Mouse (Mus musculus) liver, adult 2 months (tissue): ENCODE results near the gene Tcf25. TPM values are rescaled to one million over a fixed set of nuclear protein-coding genes. Genes with fewer than 3 reads are reported as not detected.
"Not testable (repeated sequence)": the region's sequence is repeated elsewhere in the genome, so short reads cannot be mapped to it uniquely, and the experiment has no call there.

Experiments
- DNase-seq: peaks from one replicate; pipeline ENCODE4 v3.0.0-alpha.2; 2011; ENCODE audit warnings: low read depth, low spot score; ENCODE audit errors: extremely low read depth
- H3K27ac ChIP-seq: fragments of 200-500 bp; replicated peaks from 2 replicates; pipeline ENCODE4 v1.5.1; 2012; ENCODE audit warnings: low read depth, mild to moderate bottlenecking, control low read depth, inconsistent platforms, low read length; ENCODE audit not compliant: insufficient read depth
- H3K27me3 ChIP-seq: fragments of 200-500 bp; 2 replicates; pipeline ENCODE4 v1.6.1; 2012; ENCODE audit warnings: mild to moderate bottlenecking, moderate library complexity, low read length, inconsistent platforms; ENCODE audit not compliant: control insufficient read depth, insufficient read depth
- H3K36me3 ChIP-seq: fragments of 200-500 bp; 2 replicates; pipeline ENCODE4 v1.6.1; 2012; ENCODE audit warnings: low read length, inconsistent platforms; ENCODE audit not compliant: control insufficient read depth, insufficient read depth
- H3K4me1 ChIP-seq: fragments of 200-500 bp; 2 replicates; pipeline ENCODE4 v1.6.1; 2011; ENCODE audit warnings: low read length; ENCODE audit not compliant: control insufficient read depth, insufficient read depth
- H3K4me3 ChIP-seq: fragments of 200-500 bp; 2 replicates; pipeline ENCODE4 v1.5.1; 2011; ENCODE audit warnings: low read depth, mild to moderate bottlenecking, control low read depth, low read length, moderate library complexity; ENCODE audit not compliant: insufficient read depth
- H3K79me2 ChIP-seq: fragments of 200-500 bp; 2 replicates; pipeline ENCODE4 v1.6.1; 2012; ENCODE audit warnings: inconsistent platforms, mild to moderate bottlenecking, low read length, moderate library complexity; ENCODE audit not compliant: control insufficient read depth, insufficient read depth
- H3K9ac ChIP-seq: fragments of 200-500 bp; 2 replicates; pipeline ENCODE4 v1.6.1; 2012; ENCODE audit warnings: low read depth, mild to moderate bottlenecking, control low read depth, inconsistent platforms, low read length
- CTCF ChIP-seq: fragments of 200-500 bp; IDR thresholded peaks from 2 replicates; pipeline ENCODE4 v1.5.1; 2011; ENCODE audit warnings: low read depth, low read length, control low read depth
- POLR2A ChIP-seq: fragments of 200-500 bp; IDR thresholded peaks from 2 replicates; pipeline ENCODE4 v1.6.1; 2011; ENCODE audit warnings: low read length, control low read depth; ENCODE audit not compliant: insufficient read depth; ENCODE audit errors: extremely low read depth
- WGBS: fragments of 180-500 bp; shearing (Covaris S2); methylation state at CpG from one replicate; pipeline ENCODE4 v1.1.7; 2018; 5-methylcytosine and 5-hydroxymethylcytosine counted together
- polyA plus RNA-seq: library from polyadenylated mRNA; depleted of rRNA; stranded (reverse); fragments of >200 nt; gene quantifications from 2 replicates; pipeline ENCODE4 v1.2.3, GENCODE M21; 2012
- total RNA-seq: library from RNA; depleted of rRNA; stranded (reverse); fragments of >200 nt; gene quantifications from 2 replicates; pipeline ENCODE4 v1.2.3, GENCODE M21; 2014

Gene Tcf25
- total and polyA plus RNA-seq, 2 experiments: 86.7 to 117 TPM

- Histone ChIP-seq H3K9ac (no peak overlapping the region), H3K79me2 (no peaks in the 10 kb centered on the region), H3K36me3 (no peaks in the 10 kb centered on the region), H3K4me1 (no peaks in the 10 kb centered on the region), H3K4me3 (no peak overlapping the region), H3K27me3 (peaks cover 10% of the 10 kb centered on the region), H3K27ac (no peak overlapping the region)
- 17% methylated on average over 12 of the region's 12 CpGs for WGBS
- TF ChIP-seq CTCF (no peak), POLR2A (no peak)
- no peak for DNase-seq
Observed at GRCm38 (mm10) chr8:123412560-123413170, 39.1 kb downstream of the Tcf25 start.

DNA sequence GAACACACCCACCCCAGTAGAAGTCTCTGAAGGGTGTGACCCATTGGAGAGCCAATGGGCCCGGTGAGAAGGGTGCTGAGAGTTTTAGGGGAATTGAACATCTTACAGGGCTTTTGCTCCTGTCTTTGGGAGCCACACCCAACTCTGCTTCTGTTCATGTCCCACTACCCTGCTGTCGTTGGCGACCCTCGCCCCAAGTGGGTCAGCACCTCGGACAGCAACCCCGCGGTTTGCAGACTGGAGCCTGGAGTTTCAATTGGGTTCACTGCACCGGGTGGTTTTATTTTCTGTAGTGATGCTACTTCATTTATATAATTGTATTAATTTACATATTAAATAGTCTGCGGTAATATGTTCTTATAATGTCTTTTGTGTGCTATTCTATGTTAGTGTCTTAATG is 40.7 kb downstream of the Tcf25 start:
- WGBS: 10% methylated on average over 9 of the region's 9 CpGs
- DNase-seq: no peak
- no peak overlapping the region for H3K9ac ChIP-seq
- no peak overlapping the region for H3K4me3 ChIP-seq
- H3K79me2 ChIP-seq: no peaks in the 10 kb centered on the region
- no peak overlapping the region for H3K27ac ChIP-seq
- no peaks in the 10 kb centered on the region for H3K4me1 ChIP-seq
- no peaks in the 10 kb centered on the region for H3K36me3 ChIP-seq
- peaks cover 10% of the 10 kb centered on the region for H3K27me3 ChIP-seq
- TF ChIP-seq POLR2A (no peak), CTCF (no peak)

DNA sequence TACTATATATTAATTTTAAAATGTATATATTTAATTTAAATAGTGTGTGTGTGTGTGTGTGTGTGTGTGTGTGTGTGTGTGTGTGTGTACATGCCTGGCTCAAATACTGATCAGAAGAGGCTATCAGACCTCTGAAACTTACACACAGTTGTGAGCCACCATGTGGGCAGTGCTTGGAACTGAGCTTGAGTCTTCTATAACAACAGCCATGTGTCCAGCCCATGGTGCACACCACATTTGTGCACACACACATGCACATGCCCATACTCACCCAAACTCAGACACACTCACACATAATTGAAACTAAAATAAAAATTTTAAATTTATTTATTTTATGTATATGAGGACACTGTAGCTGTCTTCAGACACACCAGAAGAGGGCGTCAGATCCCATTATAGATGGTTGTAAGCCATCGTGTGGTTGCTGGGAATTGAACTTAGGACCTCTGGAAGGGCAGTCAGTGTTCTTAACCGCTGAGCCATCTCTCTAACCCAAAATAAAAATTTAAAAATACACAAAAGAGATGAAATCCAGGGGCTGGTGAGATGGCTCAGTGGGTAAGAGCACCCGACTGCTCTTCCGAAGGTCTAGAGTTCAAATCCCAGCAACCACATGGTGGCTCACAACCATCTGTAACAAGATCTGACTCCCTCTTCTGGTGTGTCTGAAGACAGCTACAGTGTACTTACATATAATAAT is 41.6 kb downstream of the Tcf25 start:
- not testable (repeated sequence) for H3K9ac ChIP-seq, H3K79me2 ChIP-seq, DNase-seq, H3K4me3 ChIP-seq, H3K36me3 ChIP-seq, H3K27ac ChIP-seq, H3K4me1 ChIP-seq
- 80% methylated on average over 5 of the region's 5 CpGs for WGBS
- peaks cover 10% of the 10 kb centered on the region for H3K27me3 ChIP-seq

- no peak overlapping the region for H3K9ac ChIP-seq
- no peak for DNase-seq
- TF ChIP-seq POLR2A (no peak), CTCF (no peak)
- no peak overlapping the region for H3K4me3 ChIP-seq
- peaks cover 9% of the 10 kb centered on the region for H3K27me3 ChIP-seq
- H3K4me1 ChIP-seq: no peaks in the 10 kb centered on the region
- no peaks in the 10 kb centered on the region for H3K79me2 ChIP-seq
- H3K27ac ChIP-seq: no peak overlapping the region
- no peaks in the 10 kb centered on the region for H3K36me3 ChIP-seq
- 79% methylated on average over 8 of the region's 8 CpGs for WGBS
Observed at GRCm38 (mm10) chr8:123415967-123416943, 42.7 kb downstream of the Tcf25 start.

- Histone ChIP-seq H3K36me3 (no peaks in the 10 kb centered on the region), H3K9ac (no peak overlapping the region), H3K4me3 (no peak overlapping the region), H3K4me1 (no peaks in the 10 kb centered on the region), H3K27me3 (peaks cover under 1% of the 10 kb centered on the region; the same call in 1 of the 2 replicates), H3K27ac (no peak overlapping the region), H3K79me2 (no peaks in the 10 kb centered on the region)
- WGBS: 73% methylated on average over 8 of the region's 8 CpGs
- no peak for DNase-seq
- TF ChIP-seq POLR2A: no peak
- no peak for TF ChIP-seq CTCF
Observed at GRCm38 (mm10) chr8:123416944-123417555, 43.5 kb downstream of the Tcf25 start.
